Mouse (Mus musculus) embryonic facial prominence, embryonic 11.5 days (tissue): ENCODE data around the gene Cradd. TPM values are rescaled to one million over a fixed set of nuclear protein-coding genes. Genes with fewer than 3 reads are reported as not detected.

Source experiments
- ATAC-seq: fragments of 200-750 bp; cut with Nextera tagmentation; replicated peaks from 2 replicates; pipeline ENCODE4 v1.8.0; 2017; ENCODE audit warnings: low read depth; ENCODE audit not compliant: insufficient number of reproducible peaks, low FRiP score, low TSS enrichment
- DNase-seq: peaks from one replicate; pipeline ENCODE4 v3.0.0-alpha.2; 2015; ENCODE audit warnings: low spot score
- H3K27ac ChIP-seq: fragments of 300-500 bp; sonication (generic); replicated peaks from 2 replicates; pipeline ENCODE4 v1.5.1; 2014; ENCODE audit warnings: mild to moderate bottlenecking, low read depth, low read length, control low read depth
- H3K27me3 ChIP-seq: fragments of 300-500 bp; sonication (generic); 2 replicates; pipeline ENCODE4 v1.6.1; 2014; ENCODE audit warnings: mild to moderate bottlenecking, low read length, moderate library complexity, mixed read lengths; ENCODE audit not compliant: control insufficient read depth, insufficient read depth
- H3K36me3 ChIP-seq: fragments of 300-500 bp; sonication (generic); replicated peaks from 2 replicates; pipeline ENCODE4 v1.6.1; 2014; ENCODE audit warnings: low read depth, mild to moderate bottlenecking, low read length, moderate library complexity, mixed read lengths; ENCODE audit not compliant: control insufficient read depth, insufficient read depth
- H3K4me1 ChIP-seq: fragments of 300-500 bp; sonication (generic); 2 replicates; pipeline ENCODE4 v1.6.1; 2014; ENCODE audit warnings: low read length, mixed read lengths; ENCODE audit not compliant: control insufficient read depth, insufficient read depth
- H3K4me2 ChIP-seq: fragments of 300-500 bp; sonication (generic); 2 replicates; pipeline ENCODE4 v1.6.1; 2014; ENCODE audit warnings: low read depth, mild to moderate bottlenecking, control low read depth, low read length, moderate library complexity
- H3K4me3 ChIP-seq: fragments of 300-500 bp; sonication (generic); 2 replicates; pipeline ENCODE4 v1.5.1; 2014; ENCODE audit warnings: low read depth, low read length, control low read depth
- H3K9ac ChIP-seq: fragments of 300-500 bp; sonication (generic); replicated peaks from 2 replicates; pipeline ENCODE4 v1.6.1; 2014; ENCODE audit warnings: mild to moderate bottlenecking, control low read depth, low read length
- H3K9me3 ChIP-seq: fragments of 300-500 bp; sonication (generic); replicated peaks from 2 replicates; pipeline ENCODE4 v1.6.1; 2016; ENCODE audit warnings: mild to moderate bottlenecking, low read length, inconsistent platforms, mixed read lengths; ENCODE audit not compliant: control insufficient read depth
- WGBS: fragments of 180-500 bp; shearing (Covaris S2); extraction: QIAGEN DNeasy Blood & Tissue Kit; methylation state at CpG from one replicate; pipeline ENCODE4 v1.1.7; 2014; 5-methylcytosine and 5-hydroxymethylcytosine counted together
- polyA plus RNA-seq: library from polyadenylated mRNA; unstranded; fragments of >200 nt; fragmentation: Nextera tagmentation; extraction: Ambion mirVana; gene quantifications from 2 replicates; pipeline ENCODE4 v1.2.1, GENCODE M21; 2014

The Cradd gene
- polyA plus RNA-seq, 1 experiment from 2014 or later, result 15.3 TPM

- ATAC-seq, result no peak; the same call in 1 of the 2 replicates
- H3K27ac ChIP-seq, result no peak overlapping the region
- peak overlapping the region; percentile 71 for H3K9ac ChIP-seq
- no peaks in the 10 kb centered on the region for H3K9me3 ChIP-seq
- H3K27me3 ChIP-seq, result no peaks in the 10 kb centered on the region
- peak overlapping the region; percentile 39 for H3K4me3 ChIP-seq
- DNase-seq, result peak; percentile 70
- WGBS, result 2% methylated on average over 37 of the region's 37 CpGs
- peak overlapping the region; percentile 83 for H3K4me2 ChIP-seq
- H3K36me3 ChIP-seq, result no peaks in the 10 kb centered on the region
- peaks cover 5% of the 10 kb centered on the region; the same call in 1 of the 2 replicates for H3K4me1 ChIP-seq
Observed at GRCm38 (mm10) chr10:95264485-95265321, 59.2 kb downstream of the Cradd start.

DNA sequence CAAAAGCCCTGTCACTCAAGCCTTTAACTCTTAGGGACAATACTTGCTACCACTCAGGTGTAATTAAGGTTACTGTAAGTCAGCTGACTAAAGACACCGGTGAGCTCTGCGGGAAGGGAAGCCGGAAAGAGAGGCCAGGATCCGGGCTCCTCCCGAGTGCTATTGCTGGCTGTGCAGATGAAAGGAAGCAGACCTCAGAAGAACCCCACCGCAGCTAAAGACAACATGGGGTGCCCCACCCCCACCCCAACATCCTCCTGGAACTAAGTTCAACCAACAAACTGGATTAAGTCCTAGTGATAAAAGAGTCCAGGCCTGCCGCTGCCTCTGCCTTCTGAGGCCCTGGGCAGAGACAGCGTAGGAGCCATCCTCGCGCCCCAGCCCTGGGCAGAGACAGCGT is 61.5 kb downstream of the Cradd start:
- H3K4me2 ChIP-seq, result no peak overlapping the region
- H3K9me3 ChIP-seq, result no peaks in the 10 kb centered on the region
- H3K27ac ChIP-seq, result no peak overlapping the region
- H3K36me3 ChIP-seq, result no peaks in the 10 kb centered on the region
- ATAC-seq (no peak), DNase-seq (no peak)
- peaks cover 5% of the 10 kb centered on the region; the same call in 1 of the 2 replicates for H3K4me1 ChIP-seq
- WGBS, result 12% methylated on average over 11 of the region's 11 CpGs
- no peak overlapping the region for H3K4me3 ChIP-seq
- no peak overlapping the region for H3K9ac ChIP-seq
- no peaks in the 10 kb centered on the region for H3K27me3 ChIP-seq

- DNase-seq, result no peak
- Histone ChIP-seq H3K27me3 (no peaks in the 10 kb centered on the region), H3K9ac (no peak overlapping the region), H3K36me3 (no peaks in the 10 kb centered on the region), H3K4me3 (no peak overlapping the region), H3K27ac (no peak overlapping the region), H3K9me3 (no peaks in the 10 kb centered on the region), H3K4me2 (no peak overlapping the region), H3K4me1 (peaks cover 5% of the 10 kb centered on the region; the same call in 1 of the 2 replicates)
- ATAC-seq, result no peak
- WGBS, result 30% methylated on average over 2 of the region's 2 CpGs
Observed at GRCm38 (mm10) chr10:95261279-95261678, 62.7 kb downstream of the Cradd start.

- Histone ChIP-seq H3K27ac (no peak overlapping the region), H3K4me1 (peaks cover 5% of the 10 kb centered on the region; the same call in 1 of the 2 replicates), H3K9ac (no peak overlapping the region), H3K4me2 (no peak overlapping the region), H3K27me3 (no peaks in the 10 kb centered on the region), H3K36me3 (no peaks in the 10 kb centered on the region), H3K9me3 (no peaks in the 10 kb centered on the region), H3K4me3 (no peak overlapping the region)
- WGBS, result 79% methylated on average over 3 of the region's 3 CpGs
- DNase-seq (no peak), ATAC-seq (no peak)
Observed at GRCm38 (mm10) chr10:95260420-95260819, 63.5 kb downstream of the Cradd start.

DNA sequence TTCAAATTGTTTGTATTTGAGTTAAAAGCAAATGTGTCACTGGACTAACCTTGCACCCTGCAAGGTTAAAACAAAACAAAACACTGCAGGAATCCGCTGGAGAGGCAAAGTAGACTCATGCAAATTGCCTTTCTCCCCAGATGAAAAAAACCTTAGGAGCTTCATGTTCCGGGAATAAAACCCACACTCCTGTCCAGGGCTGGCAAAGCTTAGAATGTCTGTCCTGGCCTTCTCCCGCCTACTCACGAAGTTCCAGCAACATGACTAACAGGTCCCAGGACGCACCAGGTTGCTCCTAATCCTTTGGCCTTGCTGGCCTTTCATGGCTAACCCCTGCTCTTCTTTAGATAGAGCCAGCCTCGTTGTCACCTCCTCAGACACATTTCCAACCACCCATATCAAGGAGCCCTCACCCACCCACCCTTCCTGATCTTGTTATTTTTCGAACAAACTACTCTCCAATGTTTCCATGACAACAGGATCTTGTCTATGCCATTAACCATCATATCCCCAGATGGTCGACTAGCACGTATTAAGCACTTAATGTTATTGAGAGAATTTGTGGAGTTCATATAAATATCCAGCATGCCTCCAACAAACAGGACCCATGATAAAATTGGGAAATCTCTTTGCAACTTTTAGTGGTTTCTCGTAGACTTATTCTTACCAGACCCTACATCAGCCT is 65.3 kb downstream of the Cradd start:
- ATAC-seq, result no peak
- 69% methylated on average over 10 of the region's 10 CpGs for WGBS
- peaks cover 6% of the 10 kb centered on the region for H3K4me1 ChIP-seq
- no peaks in the 10 kb centered on the region for H3K27me3 ChIP-seq
- no peak overlapping the region for H3K4me3 ChIP-seq
- no peak overlapping the region for H3K9ac ChIP-seq
- DNase-seq, result no peak
- H3K27ac ChIP-seq, result no peak overlapping the region
- H3K36me3 ChIP-seq, result no peaks in the 10 kb centered on the region
- H3K4me2 ChIP-seq, result no peak overlapping the region
- no peaks in the 10 kb centered on the region for H3K9me3 ChIP-seq

GRCm38 (mm10) chr10:95257979-95258378 is 66.0 kb downstream of the Cradd start:
- WGBS, result 66% methylated on average over 8 of the region's 8 CpGs

DNA sequence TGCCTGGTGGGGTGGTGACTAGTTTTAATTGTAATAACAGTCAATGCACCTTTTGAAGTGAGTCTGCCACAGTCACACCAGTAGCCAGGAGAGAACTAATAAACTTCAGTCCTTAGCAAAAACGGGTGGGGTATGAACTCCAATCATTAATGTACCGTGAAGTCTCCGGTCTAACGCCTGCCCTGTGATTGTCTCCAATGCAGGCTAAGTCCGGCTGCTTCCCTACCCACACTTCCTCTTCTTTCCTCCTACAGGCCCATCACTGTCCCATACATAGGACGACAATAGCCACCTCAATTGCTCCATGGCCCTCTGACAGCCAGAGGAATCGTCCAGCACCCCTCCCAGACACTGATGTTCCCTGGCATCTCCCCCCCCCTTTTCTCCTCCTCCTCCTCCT is 67.8 kb downstream of the Cradd start:
- WGBS, result 28% methylated on average over 7 of the region's 7 CpGs
- no peak overlapping the region for H3K9ac ChIP-seq
- H3K36me3 ChIP-seq, result no peaks in the 10 kb centered on the region
- H3K4me2 ChIP-seq, result no peak overlapping the region
- no peak overlapping the region for H3K4me3 ChIP-seq
- no peak overlapping the region for H3K27ac ChIP-seq
- no peaks in the 10 kb centered on the region for H3K27me3 ChIP-seq
- peaks cover 4% of the 10 kb centered on the region; the same call in 1 of the 2 replicates for H3K4me1 ChIP-seq
- peak; percentile 42; the same call in 1 of the 2 replicates for ATAC-seq
- H3K9me3 ChIP-seq, result no peaks in the 10 kb centered on the region
- DNase-seq, result no peak

More at GRCm38 (mm10) chr10:95257979-95258378, 66.0 kb downstream of the Cradd start:
- H3K4me2 ChIP-seq, result no peak overlapping the region
- H3K4me1 ChIP-seq, result peaks cover 6% of the 10 kb centered on the region
- H3K9me3 ChIP-seq, result no peaks in the 10 kb centered on the region
- no peak for ATAC-seq
- no peak overlapping the region for H3K9ac ChIP-seq
- no peak overlapping the region for H3K27ac ChIP-seq
- no peaks in the 10 kb centered on the region for H3K36me3 ChIP-seq
- H3K27me3 ChIP-seq, result no peaks in the 10 kb centered on the region
- DNase-seq, result no peak
- no peak overlapping the region for H3K4me3 ChIP-seq
